Mouse (Mus musculus): ENCODE measurements at regions not wholly inside any gene's neighbourhood (a gene's known extent, or its start where the extent isn't known, plus 50 kb on each side); places are given as distances from the start of the nearest gene placed in this dataset.

GRCm38 (mm10) chr5:97831421-97831820 lies 199.4 kb downstream of the Antxr2 start:
- ATAC-seq (replicated peaks; ENCODE audit: low FRiP score, low read depth) = no peak
- no peak for DNase-seq (ENCODE audit: low spot score)
- Histone ChIP-seq H3K9ac (ENCODE audit: low read depth, low read length) (no peak overlapping the region), H3K4me3 (replicated peaks; ENCODE audit: low read depth, low read length) (no peak overlapping the region), H3K4me2 (ENCODE audit: low read length) (no peak overlapping the region), H3K27ac (no peak overlapping the region), H3K9me3 (replicated peaks; ENCODE audit: low read length) (no peaks in the 10 kb centered on the region), H3K36me3 (ENCODE audit: insufficient read depth, low read length) (no peaks in the 10 kb centered on the region), H3K27me3 (ENCODE audit: insufficient read depth, low read length) (no peaks in the 10 kb centered on the region), H3K4me1 (replicated peaks; ENCODE audit: insufficient read depth, low read length) (no peaks in the 10 kb centered on the region)
- WGBS = 91% methylated on average over 1 of the region's 1 CpGs
- no peak for TF ChIP-seq CTCF (IDR thresholded peaks at IDR 0.05; ENCODE audit: low read depth)

- Histone ChIP-seq H3K9me3 (replicated peaks; ENCODE audit: low read length) (no peaks in the 10 kb centered on the region), H3K4me1 (replicated peaks; ENCODE audit: insufficient read depth, low read length) (no peaks in the 10 kb centered on the region), H3K4me3 (replicated peaks; ENCODE audit: low read depth, low read length) (no peak overlapping the region), H3K9ac (ENCODE audit: low read depth, low read length) (no peak overlapping the region), H3K27ac (no peak overlapping the region), H3K27me3 (ENCODE audit: insufficient read depth, low read length) (no peaks in the 10 kb centered on the region), H3K4me2 (ENCODE audit: low read length) (no peak overlapping the region), H3K36me3 (ENCODE audit: insufficient read depth, low read length) (no peaks in the 10 kb centered on the region)
- TF ChIP-seq CTCF (IDR thresholded peaks at IDR 0.05; ENCODE audit: low read depth) = no peak
- DNase-seq (ENCODE audit: low spot score) (no peak), ATAC-seq (replicated peaks; ENCODE audit: low FRiP score, low read depth) (no peak)
- WGBS = 58% methylated on average over 3 of the region's 3 CpGs
Measured at GRCm38 (mm10) chr5:97817485-97817884, 213.4 kb downstream of the Antxr2 start.

- WGBS = 80% methylated on average over 6 of the region's 6 CpGs
- H3K9ac ChIP-seq (ENCODE audit: low read depth, low read length) = no peak overlapping the region
- no peaks in the 10 kb centered on the region for H3K4me1 ChIP-seq (replicated peaks; ENCODE audit: insufficient read depth, low read length)
- no peaks in the 10 kb centered on the region for H3K27me3 ChIP-seq (ENCODE audit: insufficient read depth, low read length)
- H3K4me3 ChIP-seq (replicated peaks; ENCODE audit: low read depth, low read length) = no peak overlapping the region
- ATAC-seq (replicated peaks; ENCODE audit: low FRiP score, low read depth) = no peak
- H3K36me3 ChIP-seq (ENCODE audit: insufficient read depth, low read length) = no peaks in the 10 kb centered on the region
- H3K9me3 ChIP-seq (replicated peaks; ENCODE audit: low read length) = no peaks in the 10 kb centered on the region
- TF ChIP-seq CTCF (IDR thresholded peaks at IDR 0.05; ENCODE audit: low read depth) = no peak
- no peak for DNase-seq (ENCODE audit: low spot score)
- no peak overlapping the region for H3K27ac ChIP-seq
- H3K4me2 ChIP-seq (ENCODE audit: low read length) = no peak overlapping the region
Measured at GRCm38 (mm10) chr5:97815357-97815756, 215.5 kb downstream of the Antxr2 start.

- Histone ChIP-seq H3K9me3 (replicated peaks; ENCODE audit: low read length) (no peaks in the 10 kb centered on the region), H3K27ac (no peak overlapping the region), H3K9ac (ENCODE audit: low read depth, low read length) (no peak overlapping the region), H3K4me2 (ENCODE audit: low read length) (no peak overlapping the region), H3K36me3 (ENCODE audit: insufficient read depth, low read length) (no peaks in the 10 kb centered on the region), H3K4me3 (replicated peaks; ENCODE audit: low read depth, low read length) (no peak overlapping the region), H3K4me1 (replicated peaks; ENCODE audit: insufficient read depth, low read length) (no peaks in the 10 kb centered on the region), H3K27me3 (ENCODE audit: insufficient read depth, low read length) (no peaks in the 10 kb centered on the region)
- no peak for DNase-seq (ENCODE audit: low spot score)
- 97% methylated on average over 2 of the region's 2 CpGs for WGBS
- no peak for ATAC-seq (replicated peaks; ENCODE audit: low FRiP score, low read depth)
- no peak for TF ChIP-seq CTCF (IDR thresholded peaks at IDR 0.05; ENCODE audit: low read depth)
Measured at GRCm38 (mm10) chr5:97814700-97815099, 216.1 kb downstream of the Antxr2 start.

GRCm38 (mm10) chr5:97812611-97813350 lies 218.1 kb downstream of the Antxr2 start:
- Histone ChIP-seq H3K4me1 (replicated peaks; ENCODE audit: insufficient read depth, low read length) (no peaks in the 10 kb centered on the region), H3K4me2 (ENCODE audit: low read length) (no peak overlapping the region), H3K9me3 (replicated peaks; ENCODE audit: low read length) (no peaks in the 10 kb centered on the region), H3K36me3 (ENCODE audit: insufficient read depth, low read length) (no peaks in the 10 kb centered on the region), H3K4me3 (replicated peaks; ENCODE audit: low read depth, low read length) (no peak overlapping the region), H3K27ac (no peak overlapping the region), H3K27me3 (ENCODE audit: insufficient read depth, low read length) (no peaks in the 10 kb centered on the region), H3K9ac (ENCODE audit: low read depth, low read length) (no peak overlapping the region)
- DNase-seq (ENCODE audit: low spot score) (no peak), ATAC-seq (replicated peaks; ENCODE audit: low FRiP score, low read depth) (no peak)
- no peak for TF ChIP-seq CTCF (IDR thresholded peaks at IDR 0.05; ENCODE audit: low read depth)
- WGBS = 91% methylated on average over 1 of the region's 1 CpGs

GRCm38 (mm10) chr5:97809007-97809406 lies 221.8 kb downstream of the Antxr2 start:
- no peaks in the 10 kb centered on the region for H3K27me3 ChIP-seq (ENCODE audit: insufficient read depth, low read length)
- TF ChIP-seq CTCF (IDR thresholded peaks at IDR 0.05; ENCODE audit: low read depth) = no peak
- H3K27ac ChIP-seq = no peak overlapping the region
- ATAC-seq (replicated peaks; ENCODE audit: low FRiP score, low read depth) = no peak
- no peaks in the 10 kb centered on the region for H3K36me3 ChIP-seq (ENCODE audit: insufficient read depth, low read length)
- H3K4me3 ChIP-seq (replicated peaks; ENCODE audit: low read depth, low read length) = no peak overlapping the region
- no peaks in the 10 kb centered on the region for H3K4me1 ChIP-seq (replicated peaks; ENCODE audit: insufficient read depth, low read length)
- peak; percentile 79 for DNase-seq (ENCODE audit: low spot score)
- no peaks in the 10 kb centered on the region for H3K9me3 ChIP-seq (replicated peaks; ENCODE audit: low read length)
- H3K4me2 ChIP-seq (ENCODE audit: low read length) = no peak overlapping the region
- WGBS = 6% methylated on average over 2 of the region's 2 CpGs
- no peak overlapping the region for H3K9ac ChIP-seq (ENCODE audit: low read depth, low read length)

GRCm38 (mm10) chr5:97807171-97807570 lies 223.7 kb downstream of the Antxr2 start:
- no peaks in the 10 kb centered on the region for H3K4me1 ChIP-seq (replicated peaks; ENCODE audit: insufficient read depth, low read length)
- DNase-seq (ENCODE audit: low spot score) = no peak
- no peak for TF ChIP-seq CTCF (IDR thresholded peaks at IDR 0.05; ENCODE audit: low read depth)

More at GRCm38 (mm10) chr5:97807171-97807570, 223.7 kb downstream of the Antxr2 start:
- no peaks in the 10 kb centered on the region for H3K36me3 ChIP-seq (ENCODE audit: insufficient read depth, low read length)
- H3K4me3 ChIP-seq (replicated peaks; ENCODE audit: low read depth, low read length) = no peak overlapping the region
- H3K9ac ChIP-seq (ENCODE audit: low read depth, low read length) = no peak overlapping the region
- no peak for ATAC-seq (replicated peaks; ENCODE audit: low FRiP score, low read depth)
- no peaks in the 10 kb centered on the region for H3K9me3 ChIP-seq (replicated peaks; ENCODE audit: low read length)
- whole genome bisulfite sequencing = 56% methylated on average over 1 of the region's 1 CpGs
- H3K4me2 ChIP-seq (ENCODE audit: low read length) = no peak overlapping the region
- no peaks in the 10 kb centered on the region for H3K27me3 ChIP-seq (ENCODE audit: insufficient read depth, low read length)
- no peak overlapping the region for H3K27ac ChIP-seq

Measured in kidney, postnatal 0 days (tissue).